Mouse (Mus musculus) bone marrow macrophage, adult 2 months (primary cell): Measurements from ENCODE around the gene A130010J15Rik.

Experiments used
- CTCF ChIP-seq: IDR thresholded peaks from 2 replicates; pipeline ENCODE4 v1.5.1; 2012; ENCODE audit warnings: low read depth, mild to moderate bottlenecking, low read length, moderate library complexity
- POLR2A ChIP-seq: IDR thresholded peaks from 2 replicates; pipeline ENCODE4 v1.6.1; 2012; ENCODE audit warnings: mild to moderate bottlenecking, low read depth, low read length, borderline replicate concordance

- TF ChIP-seq POLR2A, result no peak
- no peak for TF ChIP-seq CTCF
Observed at GRCm38 (mm10) chr1:193142517-193143062, 25.3 kb upstream of the A130010J15Rik start.
